Mouse (Mus musculus) heart, postnatal 36 days (tissue): Measurements from ENCODE around the gene Psmc4. TPM values are rescaled to one million over a fixed set of nuclear protein-coding genes. Genes with fewer than 3 reads are reported as not detected.

ENCODE experiments used
- DNase-seq, 2 experiments: peaks; one replicate each; pipeline ENCODE4 v3.0.0; 2021 to 2022
- intact Hi-C: fragments of 180-260 bp; cut with DNase I; formaldehyde crosslinking; loops from one replicate; pipeline ENCODE4 v1.15.1; 2025
- total RNA-seq, 2 experiments: library from RNA; stranded (reverse); gene quantifications; 2 replicates each; pipeline ENCODE4 v1.2.3; 2021

The Psmc4 gene
- 10 to 100 TPM; 88.9 to 91.6 TPM for total RNA-seq

DNA sequence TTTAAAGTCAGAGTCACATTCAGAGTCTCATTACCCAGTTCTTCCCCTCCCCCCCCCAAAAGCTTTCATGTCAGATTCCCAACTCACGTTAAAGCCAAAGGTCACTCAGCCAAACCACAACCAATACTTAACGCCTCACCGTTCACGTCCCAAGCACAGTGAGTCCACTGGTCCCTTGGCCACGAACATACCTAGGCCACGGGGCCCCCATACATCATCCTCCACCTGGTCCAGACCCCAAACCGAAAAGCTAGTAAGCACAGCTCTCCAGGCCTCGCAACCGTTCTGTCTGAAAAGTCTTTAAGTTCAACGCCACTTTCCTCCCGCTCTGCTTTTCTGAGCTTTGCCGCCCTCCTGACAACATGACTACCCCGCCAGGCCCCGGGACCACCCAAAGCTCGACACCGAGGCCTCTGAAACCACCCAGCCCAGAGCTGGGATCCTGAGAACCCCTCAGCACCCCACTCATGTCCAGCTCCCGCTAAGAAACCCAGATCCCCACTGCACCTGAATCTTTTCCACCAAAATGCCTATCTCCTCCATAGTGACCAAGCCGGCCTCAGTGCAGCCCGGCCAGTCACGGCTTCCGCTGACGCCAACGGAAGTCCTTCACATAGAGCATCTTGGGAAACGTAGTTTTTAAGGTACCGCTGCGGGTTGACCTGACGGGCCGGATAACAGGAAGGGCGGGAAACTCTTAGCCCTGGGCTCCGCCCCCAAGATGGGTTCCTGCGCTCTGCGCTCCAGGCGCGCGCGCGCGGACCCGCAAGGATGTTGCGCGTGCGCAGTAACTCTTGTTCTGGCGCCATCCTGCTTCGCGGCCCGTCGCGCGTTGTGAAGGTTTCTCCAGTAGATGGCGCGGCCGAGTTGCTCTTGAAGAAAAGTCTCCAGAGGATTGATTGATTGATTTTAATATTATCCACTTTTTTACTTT is at the start of gene Psmc4:
Psmc4 (minus strand) TSS at position 626 of the 934 bp plus-strand sequence.
- intact Hi-C loops = loop anchor here (2.0 to 10.0 kb wide), 5 partner anchors 67 to 255 kb away; partner anchors contain the start of genes Dll3 and Fbl
- peak; percentile 95 to 96 for DNase-seq

DNA sequence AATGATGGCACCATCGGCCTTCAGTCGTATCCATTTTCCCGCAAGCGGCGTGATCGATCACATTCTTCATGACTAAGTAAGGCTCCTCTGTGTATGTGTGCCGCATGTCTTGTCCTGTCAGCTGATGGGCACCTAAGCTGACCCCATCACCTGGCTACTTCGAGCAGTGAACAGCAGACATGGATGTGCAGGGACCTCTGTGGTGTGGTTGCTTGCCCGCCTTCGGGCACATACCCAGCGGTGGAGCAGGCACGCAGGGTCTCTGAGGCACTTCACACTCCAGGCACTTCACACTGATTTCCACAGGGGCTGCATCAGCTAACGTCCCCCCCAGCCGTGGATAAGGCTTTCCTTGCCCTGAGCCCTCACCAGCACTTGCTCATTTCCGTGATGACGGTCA is 49.2 kb upstream of the Psmc4 start:
- intact Hi-C loops = no loop called here
- no peak for DNase-seq

DNA sequence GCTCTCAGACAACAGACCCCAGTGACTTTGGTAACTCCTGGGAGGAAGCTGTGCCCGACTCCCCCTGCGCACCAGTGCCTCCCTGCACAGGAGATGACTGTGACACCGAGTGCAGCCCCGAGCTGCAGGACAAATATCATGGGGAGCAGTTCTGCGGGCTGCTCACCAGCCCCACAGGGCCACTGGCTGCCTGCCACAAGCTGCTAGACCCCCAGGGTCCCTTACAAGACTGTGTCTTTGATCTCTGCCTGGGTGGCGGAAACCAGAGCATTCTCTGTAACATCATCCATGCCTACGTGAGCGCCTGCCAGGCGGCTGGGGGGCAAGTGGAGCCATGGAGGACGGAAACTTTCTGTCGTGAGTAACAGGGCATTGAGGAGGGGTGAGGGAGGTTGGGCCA is 43.6 kb upstream of the Psmc4 start:
- intact Hi-C loops = no loop called here

GRCm38 (mm10) chr7:28086236-28086635 is 36.3 kb upstream of the Psmc4 start:
- intact Hi-C loops = no loop called here
- no peak for DNase-seq

More for the DNA sequence above, 43.6 kb upstream of the Psmc4 start:
- no peak for DNase-seq

DNA sequence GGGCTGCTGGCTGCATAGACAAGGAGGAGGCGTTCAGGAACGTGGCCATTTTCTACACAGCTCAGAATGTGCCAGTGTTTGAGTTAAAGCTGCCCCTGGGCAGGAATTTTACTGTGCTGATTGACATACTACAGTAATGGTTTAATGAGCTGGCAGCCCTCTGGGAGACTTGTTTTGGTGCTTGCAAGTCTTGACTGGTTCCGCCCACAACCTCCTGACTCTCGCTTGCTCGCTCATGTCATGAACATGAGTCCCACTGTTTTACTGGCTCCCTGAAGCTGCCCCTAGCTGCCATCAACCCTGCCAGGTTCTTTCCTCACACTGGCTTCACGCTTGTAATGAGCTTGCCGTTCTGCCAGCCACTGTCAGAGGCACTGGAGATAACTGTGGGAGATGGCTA is 34.3 kb upstream of the Psmc4 start:
- no peak for DNase-seq
- intact Hi-C loops = no loop called here

DNA sequence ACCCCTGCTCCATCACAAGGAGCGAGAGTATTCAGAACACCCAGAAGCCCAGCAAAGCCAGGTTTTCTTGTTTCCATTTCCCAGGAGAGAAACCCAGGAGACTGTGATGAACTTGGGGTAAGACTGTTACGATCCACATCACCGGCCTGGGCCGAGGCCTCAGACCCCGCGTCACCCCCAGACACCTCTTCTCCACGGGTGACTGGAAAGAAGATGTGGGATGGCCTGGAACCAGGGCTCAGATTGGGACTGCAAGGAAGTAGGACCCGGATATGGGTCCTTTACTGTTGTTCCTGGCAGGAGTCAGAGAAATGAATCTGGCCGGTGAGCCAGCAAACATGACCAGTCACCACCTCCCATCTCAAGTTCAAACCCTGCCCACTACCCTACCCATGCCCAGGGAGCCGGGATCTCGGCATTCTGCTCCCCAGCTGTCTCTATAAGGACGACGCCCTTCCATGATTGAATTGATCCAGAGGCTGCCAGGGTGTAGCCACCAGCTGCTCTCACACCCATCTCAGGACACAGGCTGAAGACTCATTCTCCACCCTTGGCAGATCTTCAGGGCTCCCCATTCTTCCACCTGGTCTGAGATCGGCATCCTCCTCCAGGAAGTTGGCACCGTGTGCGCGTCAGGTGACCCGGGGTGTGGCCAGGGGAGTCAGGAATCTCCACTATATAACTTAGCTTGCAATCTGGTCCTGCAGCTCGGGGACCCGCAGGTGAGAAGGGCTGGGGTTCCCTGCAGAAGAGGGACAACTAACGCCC is 20.8 kb upstream of the Psmc4 start, which contains the start of gene Fcgbp:
Fcgbp (plus strand) TSS at position 706 of the 768 bp plus-strand sequence.
- DNase-seq = no peak
- intact Hi-C loops = no loop called here

GRCm38 (mm10) chr7:28069546-28070172 is 19.8 kb upstream of the Psmc4 start:
- no peak for DNase-seq
- intact Hi-C loops = no loop called here

DNA sequence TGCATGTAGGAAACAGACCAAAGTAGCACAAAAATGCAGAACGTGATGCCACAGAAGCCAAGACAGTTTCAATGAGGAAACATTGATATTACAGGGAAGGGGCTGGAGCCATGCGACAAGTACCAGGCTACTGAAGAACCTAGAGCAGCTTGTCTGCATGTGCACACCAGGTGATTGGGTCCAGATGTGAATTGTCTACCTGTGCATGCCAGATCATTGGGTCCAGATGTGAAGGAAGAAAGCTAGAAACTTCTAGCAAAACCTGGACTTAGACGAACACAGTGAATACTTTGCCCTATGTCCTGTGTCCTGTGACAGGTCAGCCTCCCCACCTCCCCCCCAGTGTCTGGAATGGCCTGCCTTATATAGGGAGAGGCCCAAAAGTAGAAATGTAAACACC is 18.8 kb upstream of the Psmc4 start:
- intact Hi-C loops = no loop called here
- no peak for DNase-seq

GRCm38 (mm10) chr7:28059972-28060371 is 10.1 kb upstream of the Psmc4 start:
- intact Hi-C loops = loop anchor here (10.0 kb wide), 1 partner anchor 245 kb away; the partner anchor contains the start of gene Dll3

DNA sequence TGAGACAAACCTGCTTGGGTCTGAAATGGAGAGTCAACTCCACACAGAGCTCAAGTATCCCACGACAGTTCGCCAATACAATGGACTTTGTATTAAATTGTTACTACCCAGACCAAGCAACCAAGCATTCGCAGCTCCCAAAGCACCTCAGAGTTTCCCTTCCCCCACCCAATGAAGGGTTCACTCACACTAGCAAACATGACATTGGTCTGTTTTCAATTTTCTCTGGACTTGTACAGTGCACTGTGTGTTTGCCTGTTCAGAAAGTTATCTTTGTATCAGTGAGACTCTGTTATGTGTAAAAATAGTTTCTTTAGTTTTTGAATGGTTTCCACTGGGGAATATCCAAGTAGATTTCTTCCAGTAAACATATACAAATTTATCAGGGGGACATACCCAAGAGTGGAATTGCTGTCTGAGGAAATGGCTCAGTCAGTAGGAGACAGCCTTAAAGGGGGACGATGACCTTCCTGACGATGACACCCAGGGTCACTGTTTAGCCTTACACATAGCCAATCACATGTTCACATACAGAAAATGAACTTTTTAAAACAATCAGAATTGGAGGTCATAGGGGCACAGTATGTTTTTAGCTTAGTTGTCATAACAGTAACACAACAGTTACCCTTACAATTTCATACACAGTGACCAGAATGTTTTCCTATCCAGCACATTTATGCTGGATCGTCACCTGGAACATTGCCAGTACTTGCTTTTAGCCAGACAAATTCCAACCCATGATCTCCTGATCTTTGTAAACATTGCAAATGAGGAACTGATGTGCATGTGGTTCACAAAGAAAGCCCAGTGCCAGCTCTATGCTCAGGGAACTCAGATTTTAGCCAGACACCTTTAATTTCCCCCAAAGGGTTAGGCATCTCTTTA is 3.4 kb upstream of the Psmc4 start:
- DNase-seq = no peak
- intact Hi-C loops = loop anchor here (5.0 to 10.0 kb wide), 2 partner anchors 94 to 252 kb away; partner anchors contain the start of gene Dll3

More at GRCm38 (mm10) chr7:28059972-28060371, 10.1 kb upstream of the Psmc4 start:
- DNase-seq = no peak

GRCm38 (mm10) chr7:28050584-28050983 is 683 bp upstream of the Psmc4 start:
- no peak for DNase-seq

GRCm38 (mm10) chr7:28044524-28044923 is 5.4 kb downstream of the Psmc4 start:
- DNase-seq = no peak
- intact Hi-C loops = no loop called here

More at GRCm38 (mm10) chr7:28050584-28050983, 683 bp upstream of the Psmc4 start:
- intact Hi-C loops = loop anchor here (2.0 to 10.0 kb wide), 4 partner anchors 97 to 254 kb away; partner anchors contain the start of genes Dll3 and Fbl

DNA sequence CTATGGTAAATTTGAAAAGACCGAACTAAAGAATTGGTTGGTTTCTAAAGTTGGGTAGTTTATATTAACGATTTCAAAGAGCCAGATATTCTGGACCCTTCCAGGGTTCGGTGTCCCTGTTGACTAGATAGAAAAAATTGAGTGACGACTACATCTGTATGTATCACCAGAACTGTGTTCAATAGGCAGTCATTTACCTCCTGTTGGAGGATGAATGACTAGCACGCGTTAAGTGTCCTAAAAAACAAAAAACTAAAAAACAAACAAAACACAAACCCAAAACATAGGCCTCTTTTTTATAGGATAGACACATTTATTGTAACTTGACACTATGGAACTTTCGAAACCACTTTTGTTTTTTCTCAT is 35.5 kb downstream of the Psmc4 start:
- intact Hi-C loops = no loop called here
- no peak for DNase-seq

DNA sequence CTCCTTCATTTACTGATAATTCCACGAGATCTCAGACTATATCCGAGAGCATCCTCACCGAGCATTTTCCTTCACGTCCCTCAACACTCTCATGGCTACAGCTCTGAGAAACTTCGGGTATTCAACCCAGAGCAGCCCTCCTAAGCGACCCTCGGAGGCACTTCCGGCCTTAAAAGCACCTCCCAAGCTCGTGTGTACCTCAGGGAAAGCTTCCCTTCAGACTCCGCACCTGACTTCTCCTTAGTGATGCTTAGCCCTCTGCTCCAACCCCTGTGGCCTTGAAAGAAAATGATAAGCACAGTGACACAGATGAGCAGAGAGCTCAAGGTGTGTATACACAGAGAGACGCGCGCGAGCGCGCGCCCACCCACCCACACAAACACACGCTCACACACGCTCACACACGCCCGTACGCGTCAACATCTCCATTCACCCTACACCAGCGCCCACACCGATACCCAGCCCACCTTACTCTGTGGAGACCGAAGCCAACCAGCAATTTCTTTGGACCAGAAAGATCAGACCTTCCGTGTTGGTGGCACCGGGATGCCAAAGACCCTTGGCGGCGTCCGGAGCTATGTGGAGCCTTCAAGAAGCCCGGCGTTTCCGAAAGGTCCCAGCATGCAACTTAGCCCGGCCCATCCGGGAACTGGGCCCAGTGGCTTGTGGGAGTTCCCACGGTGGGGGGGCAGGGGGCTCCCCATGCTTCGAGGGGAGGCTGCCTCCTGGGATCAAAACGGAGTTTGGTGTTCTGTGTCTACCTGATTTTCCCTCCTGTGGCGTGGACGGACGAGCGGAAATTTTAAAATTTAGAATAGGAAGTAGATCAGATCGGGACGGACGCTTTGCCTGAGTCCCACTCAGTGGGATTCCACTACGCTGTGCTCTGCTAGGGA is 36.1 kb downstream of the Psmc4 start, which contains the start of gene Zfp850:
Zfp850 (minus strand) TSS at position 567 of the 896 bp plus-strand sequence.
- DNase-seq = peak; percentile 75 to 76
- intact Hi-C loops = no loop called here

GRCm38 (mm10) chr7:28010271-28010670 is 39.6 kb downstream of the Psmc4 start:
- intact Hi-C loops = no loop called here

More at GRCm38 (mm10) chr7:28010271-28010670, 39.6 kb downstream of the Psmc4 start:
- no peak for DNase-seq
